Mouse (Mus musculus) hindbrain, embryonic 16.5 days (tissue): ENCODE data around the gene Tusc2. TPM values are rescaled to one million over a fixed set of nuclear protein-coding genes. Genes with fewer than 3 reads are reported as not detected.

Experiments
- ATAC-seq: fragments of 200-750 bp; cut with Nextera tagmentation; 2 replicates; pipeline ENCODE4 v1.8.0; 2017; ENCODE audit warnings: moderate TSS enrichment, moderate library complexity
- H3K27ac ChIP-seq: fragments of 300-500 bp; sonication (generic); 2 replicates; pipeline ENCODE4 v1.5.1; 2014; ENCODE audit warnings: low read depth, mild to moderate bottlenecking, control low read depth, low read length, moderate library complexity
- H3K27me3 ChIP-seq: fragments of 300-500 bp; sonication (generic); replicated peaks from 2 replicates; pipeline ENCODE4 v1.6.1; 2014; ENCODE audit warnings: low read length; ENCODE audit not compliant: control insufficient read depth, insufficient read depth
- H3K36me3 ChIP-seq: fragments of 300-500 bp; sonication (generic); 2 replicates; pipeline ENCODE4 v1.6.1; 2014; ENCODE audit warnings: mild to moderate bottlenecking, low read length, moderate library complexity, mixed read lengths; ENCODE audit not compliant: control insufficient read depth, insufficient read depth
- H3K4me1 ChIP-seq: fragments of 300-500 bp; sonication (generic); 2 replicates; pipeline ENCODE4 v1.6.1; 2014; ENCODE audit warnings: low read depth, low read length; ENCODE audit not compliant: control insufficient read depth, insufficient read depth
- H3K4me2 ChIP-seq: fragments of 300-500 bp; sonication (generic); 2 replicates; pipeline ENCODE4 v1.6.1; 2014; ENCODE audit warnings: mild to moderate bottlenecking, low read length, control low read depth, moderate library complexity
- H3K4me3 ChIP-seq: fragments of 300-500 bp; sonication (generic); 2 replicates; pipeline ENCODE4 v1.5.1; 2014; ENCODE audit warnings: mild to moderate bottlenecking, low read length, control low read depth, moderate library complexity
- H3K9ac ChIP-seq: fragments of 300-500 bp; sonication (generic); 2 replicates; pipeline ENCODE4 v1.6.1; 2014; ENCODE audit warnings: low read depth, mild to moderate bottlenecking, control low read depth, low read length, moderate library complexity
- H3K9me3 ChIP-seq: fragments of 300-500 bp; sonication (generic); 2 replicates; pipeline ENCODE4 v1.6.1; 2014; ENCODE audit warnings: mild to moderate bottlenecking, low read length, moderate library complexity; ENCODE audit not compliant: control insufficient read depth
- WGBS: fragments of 180-500 bp; shearing (Covaris S2); extraction: QIAGEN DNeasy Blood & Tissue Kit; methylation state at CpG from one replicate; pipeline ENCODE4 v1.1.7; 2014; 5-methylcytosine and 5-hydroxymethylcytosine counted together
- polyA plus RNA-seq: library from polyadenylated mRNA; unstranded; fragments of >200 nt; fragmentation: Nextera tagmentation; extraction: Ambion mirVana; gene quantifications from 2 replicates; pipeline ENCODE4 v1.2.1, GENCODE M21; 2015

The Tusc2 gene
- polyA plus RNA-seq, 1 experiment from 2014 or later = 134 TPM

GRCm38 (mm10) chr9:107609433-107609830, 46.4 kb downstream of the Tusc2 start:
- Histone ChIP-seq H3K9ac (no peak overlapping the region), H3K27ac (no peak overlapping the region), H3K4me1 (peaks cover 11% of the 10 kb centered on the region), H3K36me3 (peaks cover 3% of the 10 kb centered on the region; the same call in 1 of the 2 replicates), H3K4me2 (no peak overlapping the region), H3K27me3 (no peaks in the 10 kb centered on the region; the same call in 1 of the 2 replicates), H3K9me3 (no peaks in the 10 kb centered on the region), H3K4me3 (no peak overlapping the region)
- WGBS = 63% methylated on average over 4 of the region's 4 CpGs
- ATAC-seq = no peak

- Histone ChIP-seq H3K27me3 (no peaks in the 10 kb centered on the region), H3K9ac (peak overlapping the region; percentile 77), H3K4me2 (peak overlapping the region; percentile 87), H3K27ac (peak overlapping the region; percentile 99), H3K4me1 (peaks cover 11% of the 10 kb centered on the region), H3K9me3 (no peaks in the 10 kb centered on the region), H3K4me3 (peak overlapping the region; percentile 44), H3K36me3 (peaks cover 20% of the 10 kb centered on the region)
- 58% methylated on average over 6 of the region's 6 CpGs for WGBS
- ATAC-seq = no peak
Measured at GRCm38 (mm10) chr9:107611456-107612190, 48.6 kb downstream of the Tusc2 start.

- no peaks in the 10 kb centered on the region for H3K27me3 ChIP-seq
- peaks cover 11% of the 10 kb centered on the region for H3K4me1 ChIP-seq
- no peaks in the 10 kb centered on the region for H3K9me3 ChIP-seq
- peak overlapping the region; percentile 99 for H3K27ac ChIP-seq
- H3K4me2 ChIP-seq = peak overlapping the region; percentile 87
- 3% methylated on average over 31 of the region's 48 CpGs for WGBS
- H3K9ac ChIP-seq = peak overlapping the region; percentile 77
- ATAC-seq = peak; percentile 94
- H3K4me3 ChIP-seq = peak overlapping the region; percentile 44
- peaks cover 23% of the 10 kb centered on the region for H3K36me3 ChIP-seq
Measured at GRCm38 (mm10) chr9:107612191-107612944, 49.3 kb downstream of the Tusc2 start.

- WGBS = 10% methylated on average over 12 of the region's 12 CpGs
- H3K4me1 ChIP-seq = peaks cover 11% of the 10 kb centered on the region
- peak overlapping the region; percentile 44 for H3K4me3 ChIP-seq
- H3K27ac ChIP-seq = peak overlapping the region; percentile 99
- H3K9me3 ChIP-seq = no peaks in the 10 kb centered on the region
- peak overlapping the region; percentile 87 for H3K4me2 ChIP-seq
- ATAC-seq = peak; percentile 21
- H3K36me3 ChIP-seq = peaks cover 23% of the 10 kb centered on the region
- no peaks in the 10 kb centered on the region for H3K27me3 ChIP-seq
- no peak overlapping the region; the same call in 1 of the 2 replicates for H3K9ac ChIP-seq
Measured at GRCm38 (mm10) chr9:107612945-107613569, 50.0 kb downstream of the Tusc2 start.

- ATAC-seq = no peak
- Histone ChIP-seq H3K36me3 (peaks cover 30% of the 10 kb centered on the region), H3K27me3 (no peaks in the 10 kb centered on the region), H3K4me1 (peaks cover 18% of the 10 kb centered on the region), H3K4me2 (no peak overlapping the region), H3K9me3 (no peaks in the 10 kb centered on the region), H3K9ac (no peak overlapping the region), H3K27ac (peak overlapping the region; percentile 12; the same call in 1 of the 2 replicates), H3K4me3 (no peak overlapping the region)
- WGBS = 51% methylated on average over 4 of the region's 4 CpGs
Measured at GRCm38 (mm10) chr9:107615035-107615434, 52.0 kb downstream of the Tusc2 start.

Other genes with a start within 250 kb of the Tusc2 start
- gene Hemk1, start 224.9 kb upstream of the Tusc2 start, polyA plus RNA-seq = 17.5 and 18.7 TPM in 2 replicates
- 9.8 and 11.4 TPM in 2 replicates for gene 6430571L13Rik, start 222.7 kb upstream of the Tusc2 start, polyA plus RNA-seq
- 8.1 and 9.0 TPM in 2 replicates for gene Cacna2d2, start 163.6 kb upstream of the Tusc2 start, polyA plus RNA-seq
- gene Tmem115, start 29.3 kb upstream of the Tusc2 start, polyA plus RNA-seq = 45.7 and 46.0 TPM in 2 replicates
- gene Cyb561d2, start 21.1 kb upstream of the Tusc2 start, polyA plus RNA-seq = 51.4 and 59.0 TPM in 2 replicates
- 75.8 and 78.6 TPM in 2 replicates for gene Nprl2, start 21.0 kb upstream of the Tusc2 start, polyA plus RNA-seq
- gene Zmynd10, start 16.0 kb upstream of the Tusc2 start, polyA plus RNA-seq = 3.3 and 4.4 TPM in 2 replicates
- gene Rassf1, start 11.7 kb upstream of the Tusc2 start, polyA plus RNA-seq = 45.8 and 46.6 TPM in 2 replicates
- 60.1 and 68.5 TPM in 2 replicates for gene Hyal2, start 4.7 kb downstream of the Tusc2 start, polyA plus RNA-seq
- 6.4 and 8.3 TPM in 2 replicates for gene Hyal1, start 13.7 kb downstream of the Tusc2 start, polyA plus RNA-seq
- 17.1 and 22.7 TPM in 2 replicates for gene Naa80, start 15.6 kb downstream of the Tusc2 start, polyA plus RNA-seq
- 2.7 and 2.9 TPM in 2 replicates for gene Hyal3, start 17.6 kb downstream of the Tusc2 start, polyA plus RNA-seq
- 13.5 and 16.9 TPM in 2 replicates for gene Ifrd2, start 24.4 kb downstream of the Tusc2 start, polyA plus RNA-seq
- 5.6 and 7.0 TPM in 2 replicates for gene Sema3b, start 46.0 kb downstream of the Tusc2 start, polyA plus RNA-seq
- 302 and 317 TPM in 2 replicates for gene Gnai2, start 72.1 kb downstream of the Tusc2 start, polyA plus RNA-seq
- gene Slc38a3, start 106.3 kb downstream of the Tusc2 start, polyA plus RNA-seq = 53.2 and 55.0 TPM in 2 replicates
- gene Gnat1, start 116.5 kb downstream of the Tusc2 start, polyA plus RNA-seq = 1.3 and 2.7 TPM in 2 replicates
- gene Sema3f, start 147.2 kb downstream of the Tusc2 start, polyA plus RNA-seq = 10.0 and 13.0 TPM in 2 replicates
- gene Rbm5, start 207.7 kb downstream of the Tusc2 start, polyA plus RNA-seq = 210 and 236 TPM in 2 replicates